Mouse (Mus musculus) hindbrain, embryonic 15.5 days (tissue): ENCODE data around the gene Engase. TPM values are rescaled to one million over a fixed set of nuclear protein-coding genes. Genes with fewer than 3 reads are reported as not detected.

Experiments used
- ATAC-seq: fragments of 200-750 bp; cut with Nextera tagmentation; 2 replicates; pipeline ENCODE4 v1.8.0; 2017; ENCODE audit warnings: low read depth, moderate number of reproducible peaks, moderate TSS enrichment; ENCODE audit not compliant: low FRiP score
- H3K27ac ChIP-seq: fragments of 300-500 bp; sonication (generic); replicated peaks from 2 replicates; pipeline ENCODE4 v1.5.1; 2015; ENCODE audit warnings: mild to moderate bottlenecking, inconsistent platforms
- H3K27me3 ChIP-seq: fragments of 300-500 bp; sonication (generic); 2 replicates; pipeline ENCODE4 v1.6.1; 2015; ENCODE audit warnings: control low read depth, inconsistent platforms
- H3K36me3 ChIP-seq: fragments of 300-500 bp; sonication (generic); 2 replicates; pipeline ENCODE4 v1.6.1; 2015; ENCODE audit warnings: control low read depth, inconsistent platforms
- H3K4me1 ChIP-seq: fragments of 300-500 bp; sonication (generic); replicated peaks from 2 replicates; pipeline ENCODE4 v1.6.1; 2015; ENCODE audit warnings: control low read depth, inconsistent platforms
- H3K4me2 ChIP-seq: fragments of 300-500 bp; sonication (generic); 2 replicates; pipeline ENCODE4 v1.6.1; 2015; ENCODE audit warnings: moderate library complexity, mild to moderate bottlenecking, inconsistent platforms
- H3K4me3 ChIP-seq: fragments of 300-500 bp; sonication (generic); 2 replicates; pipeline ENCODE4 v1.5.1; 2015; ENCODE audit warnings: mild to moderate bottlenecking, inconsistent platforms
- H3K9ac ChIP-seq: fragments of 300-500 bp; sonication (generic); 2 replicates; pipeline ENCODE4 v1.6.1; 2015; ENCODE audit warnings: inconsistent platforms
- H3K9me3 ChIP-seq: fragments of 300-500 bp; sonication (generic); 2 replicates; pipeline ENCODE4 v1.6.1; 2016; ENCODE audit warnings: control low read depth, inconsistent platforms
- WGBS: fragments of 180-500 bp; shearing (Covaris S2); methylation state at CpG from one replicate; pipeline ENCODE4 v1.1.7; 2015; 5-methylcytosine and 5-hydroxymethylcytosine counted together
- polyA plus RNA-seq: library from polyadenylated mRNA; unstranded; fragments of >200 nt; fragmentation: Nextera tagmentation; extraction: Ambion mirVana; gene quantifications from 2 replicates; pipeline ENCODE4 v1.2.1, GENCODE M21; 2015

Engase gene
- polyA plus RNA-seq, 1 experiment from 2014 or later: 7.7 TPM

- H3K4me2 ChIP-seq: no peak overlapping the region
- H3K9ac ChIP-seq: no peak overlapping the region
Measured at GRCm38 (mm10) chr11:118438665-118439414, 37.8 kb upstream of the Engase start.

DNA sequence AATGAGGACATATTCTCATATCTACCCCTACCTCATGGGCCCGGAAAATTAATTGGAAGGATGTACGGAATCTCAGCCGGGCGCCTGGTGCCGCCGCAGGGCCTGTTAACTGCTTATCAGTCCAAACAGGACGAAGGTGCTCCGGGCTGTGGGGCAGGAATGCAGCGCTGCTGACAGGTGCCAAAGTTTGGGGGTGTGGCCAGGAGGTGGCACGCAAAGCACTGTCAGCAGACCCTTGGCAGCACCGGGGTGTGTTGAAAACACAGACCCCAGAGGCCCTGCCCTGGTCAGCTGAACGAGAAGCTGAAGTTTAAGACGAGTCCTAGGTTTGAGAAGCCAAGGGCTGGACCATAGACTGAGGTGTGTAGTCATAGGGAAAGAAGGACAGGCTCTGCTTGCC lies 33.9 kb upstream of the Engase start:
- 65% methylated on average over 13 of the region's 13 CpGs for WGBS
- Histone ChIP-seq H3K9ac (no peak overlapping the region), H3K27me3 (peaks cover 3% of the 10 kb centered on the region; the same call in 1 of the 2 replicates), H3K4me3 (no peak overlapping the region), H3K9me3 (no peaks in the 10 kb centered on the region), H3K4me2 (no peak overlapping the region), H3K4me1 (peaks cover 29% of the 10 kb centered on the region), H3K27ac (no peak overlapping the region), H3K36me3 (no peaks in the 10 kb centered on the region)
- peak; percentile 21; the same call in 1 of the 2 replicates for ATAC-seq

More at GRCm38 (mm10) chr11:118438665-118439414, 37.8 kb upstream of the Engase start:
- 22% methylated on average over 11 of the region's 11 CpGs for WGBS
- no peak overlapping the region for H3K4me3 ChIP-seq
- no peaks in the 10 kb centered on the region for H3K9me3 ChIP-seq
- H3K27ac ChIP-seq: peak overlapping the region; percentile 37; the same call in 1 of the 2 replicates
- H3K36me3 ChIP-seq: no peaks in the 10 kb centered on the region
- ATAC-seq: peak; percentile 39
- H3K27me3 ChIP-seq: no peaks in the 10 kb centered on the region
- H3K4me1 ChIP-seq: peaks cover 47% of the 10 kb centered on the region

- 36% methylated on average over 11 of the region's 11 CpGs for WGBS
- peaks cover 3% of the 10 kb centered on the region; the same call in 1 of the 2 replicates for H3K27me3 ChIP-seq
- H3K4me2 ChIP-seq: no peak overlapping the region
- H3K27ac ChIP-seq: no peak overlapping the region
- no peaks in the 10 kb centered on the region for H3K36me3 ChIP-seq
- ATAC-seq: peak; percentile 24; the same call in 1 of the 2 replicates
- H3K4me1 ChIP-seq: peaks cover 22% of the 10 kb centered on the region
- H3K9ac ChIP-seq: no peak overlapping the region
- no peak overlapping the region for H3K4me3 ChIP-seq
- H3K9me3 ChIP-seq: no peaks in the 10 kb centered on the region
Measured at GRCm38 (mm10) chr11:118443201-118443970, 33.2 kb upstream of the Engase start.

GRCm38 (mm10) chr11:118445843-118446242 lies 30.8 kb upstream of the Engase start:
- Histone ChIP-seq H3K36me3 (no peaks in the 10 kb centered on the region), H3K9me3 (no peaks in the 10 kb centered on the region), H3K4me2 (no peak overlapping the region), H3K4me3 (no peak overlapping the region), H3K4me1 (peaks cover 12% of the 10 kb centered on the region), H3K9ac (no peak overlapping the region), H3K27ac (no peak overlapping the region), H3K27me3 (peaks cover 3% of the 10 kb centered on the region; the same call in 1 of the 2 replicates)
- peak; percentile 36 for ATAC-seq
- WGBS: 15% methylated on average over 3 of the region's 3 CpGs

- Histone ChIP-seq H3K9me3 (no peaks in the 10 kb centered on the region), H3K4me3 (no peak overlapping the region), H3K36me3 (no peaks in the 10 kb centered on the region), H3K27ac (no peak overlapping the region), H3K27me3 (peaks cover 3% of the 10 kb centered on the region; the same call in 1 of the 2 replicates), H3K4me2 (no peak overlapping the region), H3K4me1 (peaks cover 8% of the 10 kb centered on the region), H3K9ac (no peak overlapping the region)
- ATAC-seq: no peak
- WGBS: 72% methylated on average over 4 of the region's 4 CpGs
Measured at GRCm38 (mm10) chr11:118447346-118447745, 29.3 kb upstream of the Engase start.

DNA sequence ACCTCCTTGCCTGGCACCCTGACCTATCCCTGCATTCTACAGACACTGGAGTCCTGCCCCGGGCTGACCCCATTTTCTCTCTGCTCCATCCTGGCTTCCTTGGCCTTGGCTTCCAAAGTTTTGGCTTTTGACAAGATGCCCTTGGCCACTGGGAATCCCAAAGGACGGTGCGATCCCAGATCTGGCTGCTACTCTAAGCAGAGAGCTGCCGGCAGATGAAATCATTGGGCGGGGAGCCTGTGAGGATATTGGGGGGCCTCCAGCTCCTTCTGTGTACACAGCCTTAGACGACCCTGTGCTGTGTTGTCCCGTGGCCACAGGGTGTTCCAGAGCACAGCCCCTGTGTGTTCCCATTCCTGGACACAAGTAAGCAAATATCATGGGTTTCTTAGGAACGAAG lies 28.2 kb upstream of the Engase start:
- Histone ChIP-seq H3K27ac (no peak overlapping the region), H3K4me3 (no peak overlapping the region), H3K27me3 (peaks cover 3% of the 10 kb centered on the region; the same call in 1 of the 2 replicates), H3K9ac (no peak overlapping the region), H3K4me2 (no peak overlapping the region), H3K36me3 (no peaks in the 10 kb centered on the region), H3K9me3 (no peaks in the 10 kb centered on the region), H3K4me1 (no peaks in the 10 kb centered on the region)
- 86% methylated on average over 8 of the region's 8 CpGs for WGBS
- no peak for ATAC-seq

- Histone ChIP-seq H3K9ac (no peak overlapping the region), H3K4me1 (no peaks in the 10 kb centered on the region), H3K27ac (no peak overlapping the region), H3K27me3 (no peaks in the 10 kb centered on the region), H3K36me3 (no peaks in the 10 kb centered on the region), H3K4me3 (no peak overlapping the region), H3K9me3 (no peaks in the 10 kb centered on the region), H3K4me2 (no peak overlapping the region)
- no peak for ATAC-seq
- WGBS: 86% methylated on average over 6 of the region's 6 CpGs
Measured at GRCm38 (mm10) chr11:118451211-118451610, 25.4 kb upstream of the Engase start.

DNA sequence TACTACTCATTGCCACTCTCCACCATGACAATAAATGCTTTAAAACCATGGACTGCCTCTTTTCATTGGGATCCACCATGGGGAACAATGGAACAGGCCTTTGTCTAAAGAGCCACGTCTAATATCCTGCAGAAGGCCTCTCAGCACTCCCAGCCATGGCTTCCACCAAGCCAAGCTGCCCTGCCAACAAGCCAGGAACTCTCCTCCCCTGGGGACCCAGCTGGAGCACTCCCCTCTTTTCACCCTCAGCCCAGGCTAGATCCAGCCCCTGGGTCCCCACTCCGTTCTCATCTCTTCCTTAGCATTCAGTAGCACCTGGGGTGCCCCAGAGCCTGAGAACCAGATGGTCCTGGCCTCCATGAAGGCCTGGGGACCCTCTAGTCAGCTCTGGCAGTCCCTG lies 23.7 kb upstream of the Engase start:
- no peak overlapping the region for H3K27ac ChIP-seq
- ATAC-seq: no peak
- no peak overlapping the region for H3K4me2 ChIP-seq
- no peak overlapping the region for H3K4me3 ChIP-seq
- H3K36me3 ChIP-seq: no peaks in the 10 kb centered on the region
- WGBS: 47% methylated on average over 2 of the region's 2 CpGs
- no peak overlapping the region for H3K9ac ChIP-seq
- no peaks in the 10 kb centered on the region for H3K4me1 ChIP-seq
- H3K27me3 ChIP-seq: no peaks in the 10 kb centered on the region
- H3K9me3 ChIP-seq: no peaks in the 10 kb centered on the region

GRCm38 (mm10) chr11:118453886-118454671 lies 22.6 kb upstream of the Engase start:
- H3K9me3 ChIP-seq: no peaks in the 10 kb centered on the region
- no peak overlapping the region for H3K27ac ChIP-seq
- no peak overlapping the region for H3K9ac ChIP-seq
- no peaks in the 10 kb centered on the region for H3K27me3 ChIP-seq
- H3K36me3 ChIP-seq: no peaks in the 10 kb centered on the region
- ATAC-seq: no peak
- no peaks in the 10 kb centered on the region for H3K4me1 ChIP-seq
- no peak overlapping the region for H3K4me2 ChIP-seq
- no peak overlapping the region for H3K4me3 ChIP-seq
- WGBS: 72% methylated on average over 11 of the region's 11 CpGs

DNA sequence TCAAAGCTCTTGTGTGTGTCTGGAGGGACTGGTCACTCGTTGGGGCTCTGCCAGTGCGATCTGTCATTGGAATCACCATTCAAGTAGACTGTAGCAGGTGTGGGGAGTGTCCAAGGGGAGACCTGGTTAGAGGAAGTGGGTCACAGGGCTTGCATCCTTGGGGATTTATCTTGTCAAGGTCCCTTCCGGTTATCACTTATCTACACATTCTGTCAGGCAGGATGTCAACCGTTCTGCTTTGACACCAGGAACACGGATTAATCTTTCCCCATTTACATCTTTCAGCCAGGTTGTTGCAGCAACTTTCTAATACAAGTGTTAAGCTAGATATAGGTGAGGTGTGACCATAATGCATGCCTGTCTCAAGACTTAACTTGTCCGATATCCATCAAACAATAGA lies 20.8 kb upstream of the Engase start:
- Histone ChIP-seq H3K36me3 (no peaks in the 10 kb centered on the region), H3K9ac (no peak overlapping the region), H3K4me2 (no peak overlapping the region), H3K4me1 (no peaks in the 10 kb centered on the region), H3K27ac (no peak overlapping the region), H3K4me3 (no peak overlapping the region), H3K9me3 (no peaks in the 10 kb centered on the region), H3K27me3 (no peaks in the 10 kb centered on the region)
- ATAC-seq: no peak
- 91% methylated on average over 6 of the region's 6 CpGs for WGBS

GRCm38 (mm10) chr11:118456937-118457336 lies 19.7 kb upstream of the Engase start:
- H3K9me3 ChIP-seq: no peaks in the 10 kb centered on the region
- WGBS: 75% methylated on average over 11 of the region's 11 CpGs
- H3K4me3 ChIP-seq: no peak overlapping the region
- no peak overlapping the region for H3K9ac ChIP-seq
- no peaks in the 10 kb centered on the region for H3K4me1 ChIP-seq
- no peak overlapping the region for H3K27ac ChIP-seq
- H3K4me2 ChIP-seq: no peak overlapping the region
- no peak for ATAC-seq
- H3K36me3 ChIP-seq: no peaks in the 10 kb centered on the region
- H3K27me3 ChIP-seq: no peaks in the 10 kb centered on the region

- H3K9me3 ChIP-seq: no peaks in the 10 kb centered on the region
- ATAC-seq: no peak
- no peak overlapping the region for H3K27ac ChIP-seq
- H3K36me3 ChIP-seq: no peaks in the 10 kb centered on the region
- H3K4me2 ChIP-seq: no peak overlapping the region
- H3K4me1 ChIP-seq: no peaks in the 10 kb centered on the region
- H3K4me3 ChIP-seq: no peak overlapping the region
- 68% methylated on average over 8 of the region's 8 CpGs for WGBS
- no peaks in the 10 kb centered on the region for H3K27me3 ChIP-seq
- no peak overlapping the region for H3K9ac ChIP-seq
Measured at GRCm38 (mm10) chr11:118459051-118459450, 17.6 kb upstream of the Engase start.
